Mouse (Mus musculus): ENCODE measurements around the gene Fam240a. TPM values are rescaled to one million over a fixed set of nuclear protein-coding genes. Genes with fewer than 3 reads are reported as not detected.

Gene Fam240a
- polyA plus RNA-seq, 1 experiment: not detected

- no peak overlapping the region for H3K27ac ChIP-seq (ENCODE audit: insufficient read depth, low read depth, low read length)
- H3K4me1 ChIP-seq (ENCODE audit: control insufficient read depth, insufficient read depth, low read length): 0 out of 2 replicates have a peak, but pooled peaks cover 3% of the 10 kb centered on the region
- H3K4me3 ChIP-seq (ENCODE audit: insufficient read depth, low read length): peak overlapping the region; percentile 58
- TF ChIP-seq POLR2A (IDR thresholded peaks at IDR 0.05; ENCODE audit: borderline replicate concordance, low read depth, low read length) (no peak), CTCF (IDR thresholded peaks at IDR 0.05; ENCODE audit: low read depth, low read length) (peak; percentile 32; the same call in 1 of the 2 replicates)
Observed at GRCm38 (mm10) chr9:110953550-110954461, 37.1 kb upstream of the Fam240a start.

GRCm38 (mm10) chr9:110952931-110953549 lies 36.4 kb upstream of the Fam240a start:
- H3K4me3 ChIP-seq (ENCODE audit: insufficient read depth, low read length): no peak overlapping the region
- H3K27ac ChIP-seq (ENCODE audit: insufficient read depth, low read depth, low read length): no peak overlapping the region
- TF ChIP-seq CTCF (IDR thresholded peaks at IDR 0.05; ENCODE audit: low read depth, low read length) (no peak), POLR2A (IDR thresholded peaks at IDR 0.05; ENCODE audit: borderline replicate concordance, low read depth, low read length) (no peak)
- H3K4me1 ChIP-seq (ENCODE audit: control insufficient read depth, insufficient read depth, low read length): 0 out of 2 replicates have a peak, but pooled peaks cover 3% of the 10 kb centered on the region

- no peak for TF ChIP-seq CTCF (IDR thresholded peaks at IDR 0.05; ENCODE audit: low read depth, low read length)
- Histone ChIP-seq H3K4me1 (ENCODE audit: control insufficient read depth, insufficient read depth, low read length) (0 out of 2 replicates have a peak, but pooled peaks cover 3% of the 10 kb centered on the region), H3K4me3 (ENCODE audit: insufficient read depth, low read length) (no peak overlapping the region), H3K27ac (ENCODE audit: insufficient read depth, low read depth, low read length) (no peak overlapping the region)
Observed at GRCm38 (mm10) chr9:110952398-110952797, 35.7 kb upstream of the Fam240a start.

DNA sequence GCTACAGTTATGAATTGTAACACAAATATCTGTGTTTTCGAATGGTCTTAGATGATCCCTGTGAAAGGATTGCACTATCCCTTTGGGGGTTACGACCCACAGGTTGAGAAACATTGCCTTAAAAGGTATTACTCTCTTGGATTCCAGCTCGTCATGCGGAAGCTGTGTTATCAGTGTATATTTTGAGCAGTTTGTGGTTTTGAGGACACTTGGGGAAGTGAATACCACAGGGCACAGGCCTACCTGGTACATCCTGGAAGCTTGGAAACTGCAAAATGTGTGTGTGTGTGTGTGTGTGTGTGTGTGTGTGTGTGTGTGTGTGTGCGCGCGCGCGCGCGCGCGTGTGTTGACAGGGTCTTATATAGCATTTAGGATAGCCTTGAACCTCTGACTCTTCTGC lies 35.2 kb upstream of the Fam240a start:
- Histone ChIP-seq H3K4me1 (ENCODE audit: control insufficient read depth, insufficient read depth, low read length) (0 out of 2 replicates have a peak, but pooled peaks cover 3% of the 10 kb centered on the region), H3K4me3 (ENCODE audit: insufficient read depth, low read length) (no peak overlapping the region), H3K27ac (ENCODE audit: insufficient read depth, low read depth, low read length) (no peak overlapping the region)
- TF ChIP-seq CTCF (IDR thresholded peaks at IDR 0.05; ENCODE audit: low read depth, low read length) (no peak), POLR2A (IDR thresholded peaks at IDR 0.05; ENCODE audit: borderline replicate concordance, low read depth, low read length) (no peak)

GRCm38 (mm10) chr9:110951397-110951796 lies 34.7 kb upstream of the Fam240a start, which contains the start of gene Lrrc2:
Gene Lrrc2 (plus strand): TSS chr9:110951545.
- H3K4me1 ChIP-seq (ENCODE audit: control insufficient read depth, insufficient read depth, low read length): 0 out of 2 replicates have a peak, but pooled peaks cover 3% of the 10 kb centered on the region
- no peak within 1 kb of the TSS for H3K4me3 ChIP-seq (ENCODE audit: insufficient read depth, low read length)
- TF ChIP-seq CTCF (IDR thresholded peaks at IDR 0.05; ENCODE audit: low read depth, low read length) (no peak), POLR2A (IDR thresholded peaks at IDR 0.05; ENCODE audit: borderline replicate concordance, low read depth, low read length) (no peak)
- H3K27ac ChIP-seq (ENCODE audit: insufficient read depth, low read depth, low read length): no peak within 1 kb of the TSS

DNA sequence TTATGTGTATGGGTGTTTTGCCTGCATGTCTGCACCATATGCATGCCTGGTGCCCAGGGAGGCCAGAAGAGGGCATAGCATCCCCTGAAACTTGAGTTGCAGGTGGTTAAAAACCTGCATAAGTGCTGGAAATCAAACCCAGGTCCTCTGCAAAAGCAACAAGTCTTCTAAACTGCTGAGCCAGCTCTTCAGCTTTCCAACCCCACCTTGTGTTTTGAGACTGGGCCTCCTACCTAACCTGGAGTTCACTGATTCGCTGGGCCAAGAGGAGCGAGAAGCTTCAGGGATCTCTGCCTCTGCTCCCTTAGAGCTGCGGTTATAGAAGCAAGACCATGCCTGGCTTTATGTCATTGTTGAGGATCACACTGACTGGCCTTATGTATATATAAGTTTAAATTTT lies 33.4 kb upstream of the Fam240a start:
- H3K4me3 ChIP-seq (ENCODE audit: insufficient read depth, low read length): no peak overlapping the region
- TF ChIP-seq CTCF (IDR thresholded peaks at IDR 0.05; ENCODE audit: low read depth, low read length): no peak
- TF ChIP-seq POLR2A (IDR thresholded peaks at IDR 0.05; ENCODE audit: borderline replicate concordance, low read depth, low read length): no peak
- H3K27ac ChIP-seq (ENCODE audit: insufficient read depth, low read depth, low read length): no peak overlapping the region
- H3K4me1 ChIP-seq (ENCODE audit: control insufficient read depth, insufficient read depth, low read length): 0 out of 2 replicates have a peak, but pooled peaks cover 3% of the 10 kb centered on the region

- no peak for TF ChIP-seq POLR2A (IDR thresholded peaks at IDR 0.05; ENCODE audit: borderline replicate concordance, low read depth, low read length)
- TF ChIP-seq CTCF (IDR thresholded peaks at IDR 0.05; ENCODE audit: low read depth, low read length): no peak
- no peak overlapping the region for H3K4me3 ChIP-seq (ENCODE audit: insufficient read depth, low read length)
- no peak overlapping the region for H3K27ac ChIP-seq (ENCODE audit: insufficient read depth, low read depth, low read length)
- H3K4me1 ChIP-seq (ENCODE audit: control insufficient read depth, insufficient read depth, low read length): no peaks in the 10 kb centered on the region
Observed at GRCm38 (mm10) chr9:110948813-110949310, 32.2 kb upstream of the Fam240a start.

DNA sequence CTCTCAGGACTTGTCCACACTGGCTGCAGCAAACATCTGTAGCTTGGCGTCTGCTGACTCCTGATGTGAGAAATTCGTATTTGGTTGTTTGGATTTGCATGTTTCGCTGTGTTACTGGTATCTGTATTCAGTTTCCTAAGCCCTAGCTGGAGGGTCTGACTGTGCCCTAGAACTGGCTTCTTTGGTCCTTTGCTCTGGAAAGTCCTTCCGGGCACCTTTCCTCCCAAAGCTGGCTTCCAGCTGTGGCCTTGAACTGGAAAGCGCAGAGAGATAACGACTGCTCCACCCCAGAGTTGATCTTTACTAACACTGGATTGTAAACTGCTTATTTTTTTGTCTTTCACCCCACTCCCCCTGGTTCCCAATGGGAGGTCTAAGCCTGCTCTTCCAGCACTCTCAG lies 31.2 kb upstream of the Fam240a start:
- H3K27ac ChIP-seq (ENCODE audit: insufficient read depth, low read depth, low read length): no peak overlapping the region
- no peaks in the 10 kb centered on the region for H3K4me1 ChIP-seq (ENCODE audit: control insufficient read depth, insufficient read depth, low read length)
- H3K4me3 ChIP-seq (ENCODE audit: insufficient read depth, low read length): no peak overlapping the region
- TF ChIP-seq CTCF (IDR thresholded peaks at IDR 0.05; ENCODE audit: low read depth, low read length) (no peak), POLR2A (IDR thresholded peaks at IDR 0.05; ENCODE audit: borderline replicate concordance, low read depth, low read length) (no peak)

- TF ChIP-seq CTCF (IDR thresholded peaks at IDR 0.05; ENCODE audit: low read depth, low read length) (no peak), POLR2A (IDR thresholded peaks at IDR 0.05; ENCODE audit: borderline replicate concordance, low read depth, low read length) (no peak)
- Histone ChIP-seq H3K4me1 (ENCODE audit: control insufficient read depth, insufficient read depth, low read length) (no peaks in the 10 kb centered on the region), H3K4me3 (ENCODE audit: insufficient read depth, low read length) (no peak overlapping the region), H3K27ac (ENCODE audit: insufficient read depth, low read depth, low read length) (no peak overlapping the region)
Observed at GRCm38 (mm10) chr9:110947261-110947661, 30.6 kb upstream of the Fam240a start.
